Mouse (Mus musculus) embryo, embryonic 10.5 days (tissue): Measurements from ENCODE around the gene Wfs1.
A peak's percentile ranks its signal among the peaks of the same experiment; 100 is the strongest.
"Not testable (repeated sequence)": the region's sequence is repeated elsewhere in the genome, so short reads cannot be mapped to it uniquely, and the experiment has no call there.

Experiments used
- DNase-seq: peaks from one replicate; pipeline ENCODE4 v3.0.0-alpha.2; 2015; ENCODE audit warnings: low spot score

The Wfs1 gene

DNA sequence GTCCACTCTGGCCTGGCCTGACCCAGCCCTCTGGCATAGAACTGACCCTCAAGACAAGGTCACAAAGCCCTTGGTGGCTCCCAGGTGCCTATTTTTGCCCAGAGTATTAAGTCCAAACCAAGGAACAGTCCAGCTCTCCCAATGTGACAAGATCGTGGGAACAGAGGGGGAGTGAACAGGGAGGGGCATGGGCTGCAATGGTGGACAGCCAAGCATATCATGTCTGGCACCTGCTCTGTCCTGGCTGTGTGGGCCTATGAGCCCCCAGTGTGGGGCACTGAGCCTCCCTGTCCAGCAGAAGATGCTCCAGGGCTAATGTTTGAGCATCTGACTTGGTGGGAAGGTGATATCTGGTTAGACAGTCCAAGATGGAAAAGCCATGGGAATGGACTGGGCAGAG is 2.4 kb downstream of the Wfs1 start:
- DNase-seq: no peak

DNA sequence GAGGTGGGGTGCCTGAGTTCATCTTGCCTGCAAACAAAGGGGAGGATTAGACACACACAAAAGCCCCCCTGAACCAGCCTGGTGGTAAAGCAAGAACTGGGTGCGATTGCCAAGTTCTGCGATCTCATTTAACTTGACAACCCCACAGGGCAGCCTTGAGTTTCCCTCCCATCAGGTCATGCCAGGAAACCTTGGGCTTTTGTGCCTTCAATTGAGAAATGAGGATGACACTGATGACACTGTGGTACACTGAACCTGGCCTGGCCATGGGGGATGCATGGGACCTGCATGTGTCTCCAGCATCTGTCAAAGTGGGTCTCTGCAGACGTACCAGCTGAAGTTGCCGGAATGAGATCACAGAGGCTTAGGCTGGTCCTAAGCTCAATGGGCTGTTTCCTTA is 6.7 kb downstream of the Wfs1 start:
- DNase-seq: no peak

DNA sequence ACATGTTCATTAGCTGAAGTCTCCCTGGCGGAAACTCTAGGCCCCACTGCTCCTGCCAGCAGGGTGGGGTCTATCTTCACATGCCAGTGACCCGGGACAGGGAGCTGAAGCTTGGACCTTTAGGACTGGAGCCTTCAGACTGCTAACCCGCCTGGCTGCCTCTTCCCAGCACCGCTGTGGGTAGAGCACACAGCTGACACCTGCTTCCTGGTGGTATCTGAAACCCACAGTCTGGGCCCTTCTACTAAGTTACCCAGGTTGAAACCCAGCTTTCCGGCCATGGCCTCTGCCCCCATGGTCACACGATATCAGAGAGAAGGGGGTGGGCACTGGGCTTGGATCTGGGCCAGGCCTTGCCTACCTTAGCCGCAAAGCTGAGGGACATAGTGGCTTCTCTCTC is 9.4 kb downstream of the Wfs1 start:
- no peak for DNase-seq

DNA sequence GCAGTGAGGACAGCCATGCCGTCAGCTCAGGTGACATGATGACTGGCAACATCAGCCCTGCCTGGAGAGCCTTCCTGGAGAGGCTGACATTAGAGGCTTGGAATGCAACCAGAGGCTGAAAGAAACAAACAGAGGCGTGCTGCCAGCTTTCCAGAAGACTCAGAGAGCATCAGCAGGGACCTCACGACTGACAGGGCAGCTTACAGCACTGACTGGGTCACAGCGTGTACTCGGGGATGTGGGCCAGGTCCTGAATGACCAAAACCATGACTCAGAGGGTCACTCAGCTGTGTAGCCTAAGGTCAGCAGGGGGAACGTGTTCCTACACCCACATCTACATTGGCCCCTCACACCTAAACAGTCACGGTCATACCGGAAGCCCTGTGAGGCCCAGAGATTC is 10.0 kb downstream of the Wfs1 start:
- no peak for DNase-seq

DNA sequence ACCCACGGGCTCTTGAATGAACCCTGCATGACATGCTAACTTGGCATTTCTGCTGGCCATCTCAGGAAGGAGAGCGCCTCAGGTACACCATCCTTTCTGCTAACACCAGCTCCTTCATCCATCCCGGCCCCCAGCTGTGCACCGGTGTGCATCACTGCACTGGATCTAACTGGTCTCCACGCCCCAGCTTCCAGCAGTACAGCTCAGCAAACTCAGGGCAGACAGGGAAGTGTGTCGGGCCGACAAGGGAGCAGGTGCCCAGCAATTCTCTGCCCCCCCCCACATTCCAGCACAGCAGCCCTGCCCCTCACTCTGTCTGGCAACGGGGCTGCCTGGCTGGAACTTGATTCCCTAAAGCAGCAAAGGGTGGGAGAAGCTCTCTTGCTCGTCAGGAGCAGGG is 11.2 kb downstream of the Wfs1 start:
- DNase-seq: no peak

DNA sequence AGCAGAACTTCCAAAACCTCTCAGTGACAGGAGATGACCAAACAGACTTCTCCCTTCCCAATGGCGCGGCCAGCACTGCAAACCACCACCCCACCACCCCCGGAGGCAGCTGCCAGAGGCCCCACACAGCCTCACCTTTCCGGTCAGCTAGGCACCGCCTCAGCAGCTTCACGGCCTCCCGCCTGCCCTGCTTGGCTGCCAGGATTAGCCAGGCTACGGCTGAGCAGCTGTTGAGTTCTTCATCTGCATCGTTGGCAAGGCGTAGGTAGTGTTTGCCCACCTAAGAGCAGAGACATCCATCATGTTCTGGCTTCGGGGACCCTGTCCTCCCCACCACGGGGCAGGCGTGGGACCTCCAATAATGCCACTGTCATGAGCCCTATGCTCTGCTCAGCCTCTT is 13.7 kb downstream of the Wfs1 start:
- DNase-seq: no peak

DNA sequence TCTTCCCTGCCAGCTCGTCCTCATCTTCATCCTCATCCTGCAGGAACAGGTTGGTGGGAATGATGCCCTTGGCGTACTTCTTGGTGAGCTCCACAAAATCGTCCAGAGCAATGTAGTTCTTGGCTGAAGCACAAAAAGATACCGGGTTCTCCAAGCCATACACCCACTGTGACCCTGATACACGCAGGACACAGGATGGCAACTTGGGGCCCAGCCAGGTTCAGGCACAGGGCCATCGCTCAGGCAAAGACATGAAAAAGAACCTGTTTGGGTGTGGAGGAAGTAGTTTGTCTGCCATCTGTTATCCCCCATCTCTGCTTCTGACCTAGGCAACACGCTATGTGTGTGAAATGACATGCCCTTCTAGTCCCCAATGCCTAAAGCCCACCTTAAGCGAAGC is 17.4 kb downstream of the Wfs1 start:
- no peak for DNase-seq

DNA sequence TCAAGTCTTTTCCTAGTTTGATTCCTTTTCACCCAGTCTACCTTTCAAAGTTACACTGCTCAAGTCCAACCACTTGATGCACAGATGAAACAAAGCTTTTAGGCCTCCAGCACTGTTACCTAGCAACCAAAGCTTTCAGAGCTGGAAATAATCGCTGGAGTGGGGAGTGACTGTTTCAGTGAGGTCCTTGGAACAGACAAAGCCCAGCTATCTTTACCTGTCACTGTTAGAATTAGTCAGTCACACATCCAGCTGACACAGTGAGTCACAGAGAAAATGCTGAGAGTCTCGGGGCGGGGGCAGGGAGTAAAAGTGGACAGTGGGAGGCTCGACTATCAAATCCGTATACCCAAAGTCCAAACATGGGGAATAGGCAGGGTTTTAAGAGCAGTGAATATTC is 28.5 kb downstream of the Wfs1 start:
- DNase-seq: peak; percentile 67

DNA sequence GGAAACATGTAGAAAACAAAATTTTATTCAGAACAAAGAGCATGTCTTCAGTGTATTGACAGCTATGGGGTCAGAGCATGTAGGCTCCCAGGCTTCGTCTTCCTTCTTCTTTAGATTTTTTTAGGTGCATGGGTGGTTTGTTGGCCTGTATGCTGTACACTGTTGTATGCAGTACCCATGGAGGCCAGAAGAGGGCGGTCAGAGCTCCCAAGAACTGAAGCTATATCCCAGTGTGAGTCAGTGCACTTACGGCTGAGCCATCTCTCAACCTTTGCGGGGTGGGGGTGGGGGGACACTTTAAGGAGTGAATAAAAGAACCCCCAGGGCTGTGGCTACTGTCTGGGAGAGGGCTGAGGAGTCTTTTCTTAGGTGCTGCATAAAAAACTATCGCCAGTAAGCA is 30.2 kb downstream of the Wfs1 start:
- peak; percentile 83 for DNase-seq

DNA sequence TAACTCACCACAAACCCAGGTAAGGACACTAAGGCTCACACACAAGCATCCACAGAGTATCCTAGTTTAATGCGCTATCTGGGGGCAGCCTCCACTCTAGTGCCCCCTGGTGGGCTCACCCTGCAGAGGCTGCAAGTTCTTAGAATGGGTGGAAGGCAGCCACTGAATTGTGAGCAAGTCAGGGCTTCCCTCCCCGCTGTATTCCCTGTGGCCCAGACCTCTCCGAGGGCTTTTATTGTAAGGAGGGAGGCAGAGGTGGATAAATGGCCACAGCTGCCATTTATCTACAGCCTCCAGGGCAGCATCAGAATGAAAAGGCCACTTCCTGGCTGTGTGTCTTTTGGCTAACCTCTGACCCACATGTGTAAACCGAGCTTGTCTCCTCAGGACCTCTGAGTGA is 33.6 kb downstream of the Wfs1 start:
- DNase-seq: peak; percentile 56

DNA sequence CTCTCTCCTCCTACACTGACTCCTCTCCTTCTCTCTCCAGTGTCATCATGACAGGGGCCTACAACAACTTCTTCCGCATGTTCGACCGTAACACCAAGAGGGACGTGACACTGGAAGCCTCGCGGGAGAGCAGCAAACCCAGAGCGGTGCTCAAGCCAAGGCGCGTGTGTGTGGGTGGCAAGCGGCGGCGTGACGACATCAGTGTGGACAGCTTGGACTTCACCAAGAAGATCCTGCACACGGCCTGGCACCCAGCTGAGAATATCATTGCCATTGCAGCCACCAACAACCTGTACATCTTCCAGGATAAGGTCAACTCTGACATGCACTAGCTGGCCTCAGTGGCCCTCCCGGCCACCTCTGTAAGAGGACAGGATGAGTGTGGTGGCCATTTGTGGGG is 36.7 kb downstream of the Wfs1 start:
- no peak for DNase-seq

DNA sequence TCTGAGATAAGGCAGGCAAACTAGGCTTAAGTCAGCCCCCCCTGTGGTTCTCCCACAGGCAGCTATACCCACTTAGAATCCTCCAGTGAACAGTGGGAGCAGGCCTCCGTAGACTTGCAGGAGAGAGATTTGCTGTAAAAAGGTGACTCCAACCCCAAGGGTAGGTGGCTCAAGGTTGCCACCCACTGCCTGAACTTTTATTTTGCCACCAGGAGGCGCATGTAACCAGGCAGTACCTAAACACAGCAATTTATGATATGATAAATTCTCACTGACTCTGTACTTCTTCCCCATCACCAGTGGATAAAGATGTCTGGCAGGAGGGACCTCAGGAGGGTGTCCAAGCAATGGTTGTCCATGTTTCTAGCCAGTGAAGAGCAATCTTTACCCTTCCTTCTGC is 38.1 kb downstream of the Wfs1 start:
- no peak for DNase-seq

DNA sequence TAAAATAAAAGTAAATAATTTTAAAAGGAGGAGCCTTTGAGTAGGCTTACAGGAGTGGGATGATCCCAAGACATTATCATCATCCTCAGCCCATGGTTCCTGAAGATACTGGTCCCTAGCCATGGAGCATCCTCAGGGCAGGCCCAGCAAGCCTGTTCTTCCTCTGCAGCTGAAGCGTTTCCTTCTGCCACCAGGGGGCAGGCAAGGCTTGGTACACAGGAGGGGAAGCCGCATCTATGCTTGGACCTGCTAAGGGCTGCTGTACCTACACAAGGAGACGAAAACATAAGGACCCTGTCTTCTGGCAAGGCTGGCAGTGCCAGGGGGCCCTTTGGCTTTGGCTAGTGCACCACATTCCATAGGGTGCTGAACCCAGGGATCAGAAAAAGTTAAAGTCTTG is 40.2 kb downstream of the Wfs1 start:
- DNase-seq: peak; percentile 83

DNA sequence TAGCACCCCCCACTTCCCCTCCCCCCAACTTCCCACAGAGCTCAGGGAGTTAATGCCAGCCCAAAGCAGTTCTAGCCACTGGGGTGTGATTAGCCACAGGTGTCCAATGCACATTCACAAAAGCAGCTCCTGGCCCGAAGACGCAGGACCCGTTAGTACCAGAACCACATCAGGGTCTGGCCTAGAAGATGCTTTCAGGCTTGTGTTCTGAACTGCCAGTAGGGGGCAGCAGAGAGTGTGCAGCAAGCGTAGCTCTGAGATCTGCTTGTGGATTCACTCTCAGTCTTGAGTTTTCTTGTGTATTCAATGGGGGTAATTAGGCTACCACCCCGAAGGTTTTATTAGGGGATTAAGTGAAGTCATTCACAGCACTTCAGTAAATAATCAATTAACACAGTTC is 42.6 kb downstream of the Wfs1 start:
- DNase-seq: peak; percentile 81

DNA sequence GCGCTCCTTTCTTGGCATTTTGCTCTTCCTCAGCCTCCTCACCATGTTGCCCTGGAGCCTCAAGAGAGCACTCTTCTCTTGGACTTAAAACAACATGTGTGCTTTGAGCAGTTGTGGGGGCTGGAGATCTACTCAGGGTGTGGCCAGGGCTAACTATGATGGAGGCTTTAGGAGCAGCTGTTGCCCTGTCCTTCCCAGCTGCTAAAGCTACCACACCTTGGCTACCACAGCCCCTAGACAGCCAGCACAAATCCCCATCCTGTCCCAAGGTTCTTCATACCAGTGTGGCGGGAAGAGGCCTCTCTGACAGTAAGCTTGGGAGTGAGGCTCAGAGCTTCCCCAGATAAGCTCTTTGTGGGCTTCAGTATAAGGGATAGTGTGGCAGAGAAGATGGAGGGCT is 43.3 kb downstream of the Wfs1 start:
- no peak for DNase-seq

DNA sequence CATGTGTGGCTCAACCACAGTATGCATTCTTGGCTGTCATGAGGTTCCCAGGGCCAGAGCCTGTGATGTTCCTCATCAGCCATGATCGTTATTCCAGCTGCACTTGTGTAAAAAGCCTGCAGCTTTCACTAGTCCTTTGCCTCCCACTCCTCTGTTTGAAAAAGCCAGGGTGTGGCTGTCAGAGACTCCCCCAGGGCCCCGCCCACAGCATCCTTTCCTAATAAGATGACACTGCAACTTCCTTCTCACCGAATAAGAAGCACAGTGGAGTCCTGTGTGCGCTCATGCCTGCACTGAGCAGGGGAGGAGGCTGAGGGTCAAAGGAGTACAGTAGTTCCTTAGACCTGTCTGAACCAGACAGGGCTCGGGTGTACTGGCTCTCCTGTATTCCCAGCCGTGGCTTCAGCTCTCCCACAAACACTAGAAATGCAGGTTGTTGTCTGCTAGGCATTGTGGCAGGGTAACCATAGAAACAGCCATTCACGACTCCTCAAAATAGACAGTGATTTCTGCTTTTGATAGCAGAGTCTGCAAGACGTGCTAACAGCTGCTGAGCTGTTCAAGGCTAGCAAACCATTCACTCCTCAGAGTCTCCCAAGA is 43.8 kb downstream of the Wfs1 start:
- DNase-seq: no peak

DNA sequence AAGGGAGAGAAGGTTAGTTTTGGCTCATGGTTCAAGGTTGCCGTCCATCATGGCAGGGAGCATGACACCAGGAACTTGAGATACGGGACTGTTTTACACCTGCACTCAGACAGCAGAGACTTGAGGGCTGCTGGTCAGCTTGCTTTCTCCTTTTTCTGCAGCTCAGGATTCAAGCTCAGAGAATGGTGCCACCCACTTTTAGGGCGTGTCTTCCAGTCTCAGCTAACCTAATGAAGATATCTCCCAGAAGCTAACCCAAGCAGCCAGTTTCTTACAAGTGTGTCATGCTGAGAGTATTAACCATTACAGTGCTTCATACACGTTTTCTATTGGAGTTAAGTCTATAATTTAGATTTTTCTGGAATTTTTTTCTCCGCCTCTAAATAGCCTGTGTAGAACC is 44.5 kb downstream of the Wfs1 start:
- DNase-seq: no peak

DNA sequence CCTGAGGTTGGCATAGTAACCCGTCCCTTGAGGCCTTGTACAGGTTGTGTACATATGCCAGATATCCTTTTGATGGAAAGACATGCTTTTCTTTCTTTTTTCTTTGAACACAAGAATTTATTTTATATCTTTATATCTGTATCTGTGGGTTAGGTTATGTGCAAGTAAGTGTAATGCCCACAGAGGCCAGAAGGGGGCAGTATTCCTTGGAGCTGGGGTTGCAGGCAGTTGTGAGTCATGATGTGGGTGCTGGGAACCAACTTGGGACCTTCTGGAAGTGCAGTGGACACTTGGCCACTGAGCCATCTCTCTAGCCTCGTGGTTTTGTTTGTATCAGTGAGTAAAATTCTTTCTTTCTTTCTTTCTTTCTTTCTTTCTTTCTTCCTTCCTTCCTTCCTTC is 46.6 kb downstream of the Wfs1 start:
- no peak for DNase-seq

DNA sequence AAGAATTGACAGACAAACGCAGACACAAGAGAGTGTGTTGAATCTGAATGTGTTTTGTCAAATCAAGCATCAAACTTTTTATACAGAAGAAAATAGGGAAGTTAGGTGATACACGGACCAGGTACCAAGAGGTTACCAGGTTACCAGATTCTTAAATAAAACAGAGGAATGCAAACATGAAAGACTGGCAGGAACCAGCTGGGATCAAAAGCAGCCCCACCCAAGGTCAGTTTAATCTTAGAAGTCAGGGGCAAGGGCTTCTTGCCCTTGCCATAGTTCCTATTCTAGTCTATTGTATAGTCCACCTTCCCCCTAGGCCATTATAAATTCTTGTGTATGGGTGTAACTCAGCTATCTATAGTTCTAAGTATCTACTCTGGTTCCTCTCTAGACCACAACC is 50.0 kb downstream of the Wfs1 start:
- DNase-seq: not testable (repeated sequence)

DNA sequence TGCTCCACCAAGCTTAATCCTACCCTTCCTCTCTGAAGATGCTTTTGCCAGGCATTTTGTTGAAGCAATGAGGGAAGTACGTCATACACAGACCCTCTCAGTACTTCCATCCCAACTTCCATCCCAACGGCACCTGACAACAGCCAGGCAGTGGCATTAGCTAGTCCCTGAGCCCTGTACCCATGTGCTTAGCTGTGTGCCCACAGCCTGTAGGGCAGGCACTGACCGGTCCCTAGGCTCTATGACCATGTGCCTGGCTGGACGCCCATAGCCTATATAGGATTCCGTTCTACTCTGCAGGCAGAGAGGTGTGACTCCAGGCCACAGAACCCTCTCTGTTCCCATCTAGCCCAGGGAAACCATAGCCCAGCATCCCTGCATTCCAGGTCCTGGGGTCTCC is 51.0 kb downstream of the Wfs1 start:
- no peak for DNase-seq

DNA sequence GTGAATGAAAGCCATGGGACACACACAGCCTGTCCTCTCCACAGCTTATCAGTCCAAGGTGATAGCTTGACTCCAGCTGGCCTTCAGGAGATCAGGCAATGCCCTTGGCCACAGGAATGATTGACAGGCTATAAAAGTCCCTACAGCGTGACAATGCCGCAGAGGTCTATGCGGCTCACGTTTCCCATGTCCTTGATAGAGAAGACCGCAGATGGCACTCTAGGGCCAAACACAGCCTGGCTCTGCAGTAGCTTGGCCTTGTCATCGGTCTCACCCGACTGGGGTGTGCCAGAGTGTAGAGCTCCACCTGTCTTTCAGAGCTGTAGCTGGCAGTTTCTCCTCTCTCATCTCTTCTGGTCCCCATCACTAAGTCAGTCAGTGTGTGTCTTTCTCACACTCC is 52.5 kb downstream of the Wfs1 start:
- no peak for DNase-seq

DNA sequence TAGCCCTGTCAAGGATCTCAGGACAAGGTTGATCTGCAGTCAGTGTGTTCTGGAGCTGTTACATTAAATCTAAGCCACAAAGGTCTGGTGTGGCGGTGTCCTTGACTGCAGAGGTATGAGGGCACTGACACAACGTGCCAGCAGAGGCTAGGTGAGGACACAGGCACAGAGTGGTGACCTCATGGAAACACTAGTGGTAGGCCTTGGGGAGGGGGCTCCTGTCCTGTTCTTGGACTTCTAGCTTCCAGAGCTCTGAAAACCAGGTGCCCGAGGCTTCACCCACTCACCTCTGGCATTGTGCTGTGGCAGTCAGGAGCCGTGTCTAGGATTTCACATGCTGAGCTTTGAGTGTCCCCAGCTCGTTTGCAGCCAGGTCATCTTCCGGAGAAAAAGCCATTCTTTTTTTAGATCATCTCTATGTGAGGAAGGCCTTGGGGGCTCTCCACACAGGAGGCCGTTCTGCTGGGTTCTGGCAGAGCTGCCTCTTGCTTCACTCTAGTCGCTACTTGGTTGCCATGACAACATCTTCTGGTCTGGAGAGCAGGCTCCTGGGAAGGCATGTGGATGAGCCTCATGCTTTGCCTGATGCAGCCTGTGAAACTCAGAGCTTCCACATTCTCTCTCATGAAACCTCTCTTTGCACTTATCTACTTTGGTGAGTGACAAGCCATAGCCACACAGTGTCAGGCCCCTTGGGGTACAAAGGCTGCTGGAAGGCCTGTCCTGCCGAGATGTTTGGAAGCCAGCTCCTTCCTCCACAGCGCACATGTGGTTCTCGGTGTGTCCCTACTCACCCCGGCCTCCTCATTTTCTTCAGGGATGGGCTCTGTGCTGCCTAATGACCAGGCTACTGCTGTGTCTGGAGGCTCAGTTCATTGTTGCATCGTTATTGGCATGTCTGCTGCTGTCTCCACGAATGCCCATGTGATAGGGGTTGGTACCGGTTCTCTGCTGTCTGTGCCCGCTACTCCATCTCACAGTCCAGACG is 53.2 kb downstream of the Wfs1 start:
- DNase-seq: peak; percentile 67

DNA sequence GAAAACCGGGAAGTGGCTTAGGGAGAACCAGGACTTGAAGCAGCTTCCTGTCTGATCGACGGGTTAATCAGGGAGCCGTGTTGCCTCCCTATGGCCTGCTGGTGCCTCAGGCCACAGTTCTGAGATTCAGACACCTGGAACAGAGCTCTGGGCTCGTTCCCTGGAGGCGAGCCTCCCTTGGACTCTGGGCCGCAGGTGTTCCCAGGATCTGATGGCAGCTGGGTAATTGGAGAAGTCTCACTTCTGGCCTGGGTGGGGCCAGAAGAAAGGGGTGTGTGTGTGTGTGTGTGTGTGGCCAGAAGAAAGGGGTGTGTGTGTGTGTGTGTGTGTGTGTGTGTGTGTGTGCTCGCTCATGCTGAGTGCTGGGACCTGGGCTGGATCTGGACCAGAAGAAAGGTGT is 55.6 kb downstream of the Wfs1 start:
- DNase-seq: peak; percentile 22

DNA sequence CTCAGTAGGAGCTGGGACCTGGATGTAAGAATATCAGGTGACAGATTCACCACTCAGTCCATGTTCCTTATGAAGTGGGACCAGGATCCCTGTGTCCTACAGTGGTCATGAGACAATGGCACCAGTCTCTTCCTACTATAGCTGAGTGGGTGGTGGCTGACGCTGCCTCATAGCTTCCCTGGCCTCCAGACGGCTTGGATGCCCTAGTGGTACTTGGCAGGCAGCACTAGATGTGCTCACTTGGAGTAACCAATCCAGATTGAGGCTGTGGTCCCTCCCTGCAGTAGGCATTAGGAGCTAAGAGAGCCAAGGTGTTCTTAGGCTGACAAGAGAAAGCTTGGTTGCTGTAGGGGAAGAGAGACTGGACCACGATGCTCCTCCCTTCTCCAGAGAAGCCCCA is 59.6 kb downstream of the Wfs1 start:
- no peak for DNase-seq
